Mouse (Mus musculus) heart, adult 2 months (tissue): Measurements from ENCODE around the gene Pnmal2. TPM values are rescaled to one million over a fixed set of nuclear protein-coding genes. Genes with fewer than 3 reads are reported as not detected.
A peak's percentile ranks its signal among the peaks of the same experiment; 100 is the strongest.

Source experiments
- DNase-seq, 2 experiments: peaks; one replicate each; pipeline ENCODE4 v3.0.0; 2021
- H3K27ac ChIP-seq: fragments of 200-600 bp; 2 replicates; pipeline ENCODE4 v1.8.1; 2022
- H3K27me3 ChIP-seq: fragments of 200-500 bp; 2 replicates; pipeline ENCODE4 v1.6.1; 2012; ENCODE audit warnings: mild to moderate bottlenecking, low read length, inconsistent platforms, mixed read lengths; ENCODE audit not compliant: control insufficient read depth, insufficient read depth
- H3K36me3 ChIP-seq: fragments of 200-500 bp; 2 replicates; pipeline ENCODE4 v1.6.1; 2012; ENCODE audit warnings: low read length, inconsistent platforms; ENCODE audit not compliant: control insufficient read depth, insufficient read depth
- H3K4me1 ChIP-seq: fragments of 200-500 bp; 2 replicates; pipeline ENCODE4 v1.6.1; 2011; ENCODE audit warnings: low read length; ENCODE audit not compliant: control insufficient read depth, insufficient read depth
- H3K4me3 ChIP-seq: fragments of 200-600 bp; 2 replicates; pipeline ENCODE4 v1.8.1; 2022
- H3K79me2 ChIP-seq: fragments of 200-500 bp; replicated peaks from 2 replicates; pipeline ENCODE4 v1.6.1; 2012; ENCODE audit warnings: mild to moderate bottlenecking, inconsistent platforms, low read length, moderate library complexity, mixed read lengths; ENCODE audit not compliant: control insufficient read depth, insufficient read depth
- H3K9ac ChIP-seq: fragments of 200-500 bp; 2 replicates; pipeline ENCODE4 v1.6.1; 2012; ENCODE audit warnings: low read depth, mild to moderate bottlenecking, control low read depth, inconsistent platforms, low read length, mixed read lengths
- CTCF ChIP-seq: fragments of 200-600 bp; IDR thresholded peaks from 2 replicates; pipeline ENCODE4 v1.8.1; 2022; ENCODE audit warnings: antibody characterized with exemption, mild to moderate bottlenecking, moderate library complexity
- EP300 ChIP-seq: fragments of 200-500 bp; IDR thresholded peaks from 2 replicates; pipeline ENCODE4 v1.6.1; 2011; ENCODE audit warnings: low read depth, low read length, control low read depth; ENCODE audit not compliant: insufficient read depth
- POLR2A ChIP-seq: fragments of 200-500 bp; IDR thresholded peaks from 2 replicates; pipeline ENCODE4 v1.6.1; 2011; ENCODE audit warnings: mild to moderate bottlenecking, low read depth, low read length, control low read depth; ENCODE audit not compliant: insufficient read depth
- WGBS: fragments of 180-500 bp; shearing (Covaris S2); methylation state at CpG from one replicate; pipeline ENCODE4 v1.1.7; 2018; 5-methylcytosine and 5-hydroxymethylcytosine counted together
- intact Hi-C: fragments of 180-260 bp; cut with DNase I; formaldehyde crosslinking; loops from one replicate; pipeline ENCODE4 v1.15.1; 2025
- polyA plus RNA-seq: library from polyadenylated mRNA; depleted of rRNA; stranded (reverse); fragments of >200 nt; gene quantifications from 2 replicates; pipeline ENCODE4 v1.2.3, GENCODE M21; 2012
- total RNA-seq, 2 experiments: library from RNA; stranded (reverse); gene quantifications; 2 replicates each; pipeline ENCODE4 v1.2.3; 2021

The Pnmal2 gene
- total and polyA plus RNA-seq, 3 experiments = 3.5 to 4.1 (median 3.8) TPM

GRCm38 (mm10) chr7:16987541-16988149, 43.2 kb downstream of the Pnmal2 start:
- intact Hi-C loops = no loop called here
- Histone ChIP-seq H3K27me3 (no peaks in the 10 kb centered on the region), H3K27ac (no peak overlapping the region), H3K36me3 (no peaks in the 10 kb centered on the region), H3K4me3 (no peak overlapping the region), H3K9ac (no peak overlapping the region), H3K4me1 (peaks cover 8% of the 10 kb centered on the region), H3K79me2 (no peaks in the 10 kb centered on the region)
- TF ChIP-seq EP300 (no peak), CTCF (no peak), POLR2A (no peak)
- 22% methylated on average over 7 of the region's 7 CpGs for WGBS
- no peak for DNase-seq

- H3K79me2 ChIP-seq = no peaks in the 10 kb centered on the region
- intact Hi-C loops = no loop called here
- H3K36me3 ChIP-seq = no peaks in the 10 kb centered on the region
- H3K4me1 ChIP-seq = peaks cover 8% of the 10 kb centered on the region
- 27% methylated on average over 3 of the region's 3 CpGs for WGBS
- peak; percentile 77 for DNase-seq
- no peaks in the 10 kb centered on the region for H3K27me3 ChIP-seq
- H3K9ac ChIP-seq = no peak overlapping the region
- no peak overlapping the region for H3K4me3 ChIP-seq
- H3K27ac ChIP-seq = no peak overlapping the region
- TF ChIP-seq POLR2A = no peak
- TF ChIP-seq EP300 = no peak
These were observed 43.9 kb downstream of the Pnmal2 start for GRCm38 (mm10) chr7:16988405-16988804.

DNA sequence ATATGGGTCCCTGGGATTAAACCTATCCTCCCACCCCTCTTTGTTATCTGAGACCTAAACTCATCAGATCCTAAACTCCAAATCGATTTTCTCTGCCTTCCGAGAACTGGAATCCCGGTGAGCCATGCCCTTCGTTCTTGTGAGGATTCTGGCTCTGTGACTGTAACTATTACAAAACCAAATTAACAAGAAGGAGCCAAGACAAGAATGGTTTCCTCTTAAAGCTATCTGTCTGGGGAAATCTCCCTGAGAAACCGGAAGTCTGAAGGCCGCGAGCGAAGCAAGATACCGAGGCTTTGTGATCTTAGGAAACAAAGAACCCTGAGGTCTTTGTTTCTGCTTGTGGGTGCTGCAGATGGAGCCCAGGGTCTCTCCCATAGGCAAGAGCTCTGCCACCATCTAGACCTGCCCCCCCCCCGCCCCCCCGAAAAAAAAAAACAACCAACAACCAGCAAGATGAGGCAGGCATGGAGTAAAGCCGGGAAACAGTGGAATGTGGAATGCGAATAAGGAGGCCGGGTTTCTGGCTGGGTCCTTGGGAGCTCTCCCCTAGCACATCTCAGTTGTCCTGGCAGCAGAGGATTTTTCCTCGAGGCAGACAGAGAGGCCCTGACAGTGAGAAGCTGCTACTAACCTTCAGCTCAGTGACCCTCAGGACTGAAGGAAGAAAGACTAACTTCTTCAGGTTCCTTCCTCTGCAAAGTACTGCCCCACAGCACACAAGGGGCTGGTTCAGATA, 45.7 kb downstream of the Pnmal2 start:
- no peak for DNase-seq
- Histone ChIP-seq H3K36me3 (no peaks in the 10 kb centered on the region), H3K9ac (no peak overlapping the region), H3K27ac (peak overlapping the region; percentile 16), H3K4me1 (peaks cover 8% of the 10 kb centered on the region), H3K27me3 (no peaks in the 10 kb centered on the region), H3K79me2 (no peaks in the 10 kb centered on the region), H3K4me3 (no peak overlapping the region)
- whole genome bisulfite sequencing = 26% methylated on average over 15 of the region's 15 CpGs
- intact Hi-C loops = no loop called here
- TF ChIP-seq EP300 (no peak), POLR2A (no peak), CTCF (no peak)

- Histone ChIP-seq H3K27me3 (no peaks in the 10 kb centered on the region), H3K9ac (no peak overlapping the region), H3K4me3 (no peak overlapping the region), H3K79me2 (no peaks in the 10 kb centered on the region), H3K36me3 (no peaks in the 10 kb centered on the region), H3K27ac (no peak overlapping the region), H3K4me1 (peaks cover 8% of the 10 kb centered on the region)
- 83% methylated on average over 18 of the region's 18 CpGs for WGBS
- intact Hi-C loops = no loop called here
- no peak for TF ChIP-seq EP300
- no peak for TF ChIP-seq CTCF
- no peak for TF ChIP-seq POLR2A
- DNase-seq = no peak
These were observed 47.4 kb downstream of the Pnmal2 start for GRCm38 (mm10) chr7:16991681-16992450.

GRCm38 (mm10) chr7:16992451-16992807, 47.9 kb downstream of the Pnmal2 start, which contains the start of gene Ccdc8:
Gene Ccdc8 (plus strand): TSS chr7:16992708.
- Histone ChIP-seq H3K4me1 (peaks cover 4% of the 10 kb centered on the region), H3K9ac (no peak within 1 kb of the TSS; the same call in 1 of the 2 replicates), H3K27ac (no peak within 1 kb of the TSS; the same call in 1 of the 2 replicates), H3K36me3 (no peaks in the 10 kb centered on the region), H3K27me3 (no peaks in the 10 kb centered on the region), H3K4me3 (peak within 1 kb of the TSS; percentile 62), H3K79me2 (no peaks in the 10 kb centered on the region)
- intact Hi-C loops = no loop called here
- no peak for DNase-seq
- WGBS = 95% methylated on average over 5 of the region's 5 CpGs
- TF ChIP-seq POLR2A (no peak), EP300 (no peak), CTCF (no peak)
